Mouse (Mus musculus): ENCODE data around the gene H2afy.

Gene H2afy

DNA sequence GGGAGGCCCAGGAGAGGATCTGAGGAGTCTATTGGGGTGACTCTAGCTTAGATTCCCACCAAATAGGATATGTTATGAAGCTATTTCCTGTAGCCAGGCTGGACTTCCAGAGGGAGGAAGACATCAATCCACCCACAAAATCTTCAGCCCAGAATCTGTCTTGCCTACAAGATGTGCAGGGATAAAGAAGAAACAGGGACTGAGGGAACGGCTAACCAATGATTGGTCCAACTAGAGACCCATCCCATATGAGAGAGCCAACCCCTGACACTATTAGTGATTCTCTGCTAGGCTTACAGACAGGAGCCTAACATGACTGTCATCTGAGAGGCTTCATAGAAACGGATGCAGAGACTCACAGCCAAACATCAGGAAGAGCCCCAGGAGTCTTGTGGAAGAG, 7.9 kb upstream of the H2afy start:
- no peak for DNase-seq

DNA sequence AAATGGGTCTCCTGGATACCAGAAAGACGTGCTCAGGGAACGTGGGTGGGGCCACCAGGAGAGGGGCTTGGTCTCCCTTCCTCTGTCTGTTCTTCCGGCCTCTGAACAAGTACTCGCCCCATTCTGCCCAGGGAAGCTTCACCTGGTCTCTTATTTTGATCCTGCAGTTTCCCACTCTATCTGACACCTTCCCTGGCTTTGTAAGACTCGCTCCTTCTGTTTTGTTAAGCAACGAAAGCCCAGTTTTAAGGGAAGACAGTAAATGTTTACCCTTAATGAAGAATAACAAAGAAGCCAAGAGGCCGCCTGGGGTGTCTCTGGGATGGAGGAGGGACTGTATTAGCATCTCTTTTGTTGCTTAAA, 7.0 kb upstream of the H2afy start:
- no peak for DNase-seq

DNA sequence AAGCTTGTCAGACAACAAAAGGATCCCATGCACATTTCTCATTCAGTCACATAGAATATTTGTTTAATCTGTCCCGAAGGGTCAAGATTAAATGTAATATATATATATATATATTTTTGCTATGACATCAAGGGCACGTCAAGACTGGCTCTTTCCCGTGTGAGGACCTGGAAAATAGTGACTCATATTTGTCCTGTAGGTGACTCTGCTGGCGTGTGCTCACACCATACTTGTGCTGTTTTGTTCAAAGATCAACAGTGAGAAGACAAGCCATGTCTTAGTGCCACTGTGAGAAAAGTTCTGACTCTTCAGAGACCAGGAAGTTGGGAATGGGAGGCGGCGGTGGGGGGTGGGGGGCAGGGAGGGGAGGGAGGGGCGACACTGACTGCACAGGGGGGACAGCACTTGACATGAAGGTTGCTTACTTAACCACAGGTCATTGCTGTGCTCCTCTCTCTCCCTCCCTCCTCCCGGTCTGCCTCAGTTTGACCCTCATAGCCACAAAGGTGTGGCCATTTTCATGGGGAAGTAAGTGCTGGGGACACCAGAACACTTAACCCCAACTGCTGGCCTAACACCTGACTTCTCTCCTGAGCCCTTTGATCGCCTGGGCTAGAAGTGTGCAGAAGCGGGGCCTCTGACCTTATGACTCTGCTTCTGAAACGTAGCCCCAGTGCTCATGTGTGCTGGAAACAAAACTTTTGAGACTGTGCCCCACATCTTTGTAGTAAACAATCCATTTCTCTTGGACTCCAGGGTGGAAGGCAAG, 6.4 kb upstream of the H2afy start:
- no peak for DNase-seq

DNA sequence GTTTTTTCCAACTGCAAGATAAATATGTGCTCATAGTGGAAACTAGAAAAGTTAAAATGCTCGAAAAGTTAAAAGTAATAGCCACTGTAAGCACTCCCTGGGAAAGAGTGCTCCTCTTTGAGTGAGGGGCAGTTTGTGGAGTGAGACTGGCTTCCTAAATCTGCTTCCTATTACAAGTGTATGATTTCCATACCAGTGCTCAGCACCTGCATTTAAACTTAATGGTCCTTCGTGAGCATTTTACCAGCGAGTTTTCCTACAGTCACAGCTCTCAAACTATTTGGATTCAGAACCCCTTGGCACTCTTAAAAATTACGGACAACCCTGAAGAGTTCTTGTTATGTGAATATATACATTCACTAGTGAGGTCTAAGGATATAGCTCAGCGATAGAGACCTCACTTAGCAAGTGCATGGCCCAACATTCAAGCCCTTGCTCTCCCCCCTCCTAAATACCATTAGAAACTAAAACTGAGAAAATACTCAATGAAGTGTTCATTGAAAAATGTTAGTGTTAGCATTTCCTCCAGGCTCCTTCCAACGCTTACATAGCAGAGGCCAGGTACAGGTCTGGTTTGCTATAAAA, 3.1 kb upstream of the H2afy start:
- no peak for DNase-seq

DNA sequence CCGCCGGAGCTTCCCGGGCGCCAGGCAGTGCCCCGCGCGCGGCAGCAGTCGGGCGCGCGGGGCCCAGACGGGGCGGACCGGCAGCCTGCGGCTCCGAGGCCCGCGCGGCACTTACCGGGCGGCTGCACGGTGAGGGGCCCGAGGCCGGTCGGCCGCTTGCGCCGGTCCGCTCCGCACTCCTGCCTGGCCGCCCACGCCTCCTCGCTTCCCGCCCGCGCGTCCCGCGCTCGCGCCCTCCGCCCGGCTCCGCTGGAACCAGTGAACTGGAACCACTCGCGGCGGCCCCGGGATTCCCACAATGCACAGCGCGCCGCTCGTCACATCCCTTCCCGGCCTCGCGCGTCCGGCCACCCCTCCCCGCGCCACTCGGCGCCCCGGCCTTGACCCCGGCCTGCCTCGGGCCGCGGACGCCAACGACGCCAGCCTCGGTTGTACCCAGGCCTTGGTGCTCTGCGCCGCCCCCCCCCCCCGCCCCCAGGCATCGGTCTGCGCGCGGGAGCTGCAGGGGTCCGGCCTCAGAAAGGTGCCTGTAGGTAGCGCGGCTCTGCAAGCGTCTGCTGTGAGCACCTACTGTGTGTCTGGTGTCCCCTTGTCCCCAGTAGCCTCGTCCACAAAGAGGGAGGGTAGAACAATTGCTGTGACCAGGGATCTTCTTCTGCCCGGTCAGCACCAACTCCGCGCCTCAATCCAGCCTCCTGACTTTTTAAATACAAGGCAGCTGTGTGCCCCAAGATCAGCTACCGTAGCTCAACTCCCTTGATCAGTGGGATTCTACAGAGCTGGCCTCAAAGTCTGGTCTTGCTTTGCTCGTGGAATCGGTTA, 719 bp downstream of the H2afy start:
- DNase-seq, result peak; percentile 85

DNA sequence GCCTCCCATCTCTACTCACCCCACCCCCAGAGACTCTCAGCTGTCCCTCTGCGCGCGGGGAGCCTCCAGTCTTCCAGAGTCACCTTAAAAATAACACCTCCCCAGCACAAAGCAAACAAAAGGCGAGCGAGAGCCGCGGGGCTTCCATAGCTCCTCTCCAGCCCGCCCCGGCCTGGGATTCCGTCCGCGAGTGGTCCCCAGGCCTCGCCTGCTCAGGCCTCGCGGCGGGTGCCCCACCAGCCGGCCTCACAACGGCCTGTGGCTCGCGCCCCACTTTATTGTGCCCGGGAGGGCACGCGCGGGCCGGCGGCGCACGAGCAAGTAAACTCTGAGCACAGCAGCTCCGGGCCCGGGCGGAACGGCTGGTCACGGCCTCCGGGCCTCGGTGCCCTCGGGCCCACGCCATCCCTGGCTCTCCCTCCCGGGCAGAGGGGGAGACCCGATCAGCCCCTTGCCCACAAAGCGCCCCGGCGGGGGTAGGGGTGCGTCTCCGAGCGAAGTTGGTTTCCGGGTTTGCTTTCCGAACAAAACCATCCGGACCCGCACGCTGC, 1.5 kb downstream of the H2afy start:
- peak; percentile 42 for DNase-seq

DNA sequence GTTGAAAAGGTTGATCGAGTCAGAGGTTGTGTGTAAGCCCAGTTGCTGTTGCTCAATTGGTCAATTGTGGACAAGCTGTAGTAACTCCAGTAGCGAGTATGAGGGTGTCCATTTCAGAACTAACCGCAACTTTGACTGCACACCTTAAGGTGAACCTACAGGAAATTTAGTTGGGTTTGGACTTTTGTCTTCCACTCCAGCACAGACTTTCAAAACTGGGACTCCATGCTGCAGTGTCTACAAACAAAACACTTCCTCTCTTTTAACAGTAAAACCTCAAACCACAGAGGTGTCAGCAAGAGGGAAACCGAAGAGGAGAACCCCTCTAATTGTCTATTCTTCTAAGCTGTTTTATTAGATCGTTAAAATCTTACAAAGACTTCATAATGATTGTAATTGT, 2.1 kb downstream of the H2afy start:
- no peak for DNase-seq

DNA sequence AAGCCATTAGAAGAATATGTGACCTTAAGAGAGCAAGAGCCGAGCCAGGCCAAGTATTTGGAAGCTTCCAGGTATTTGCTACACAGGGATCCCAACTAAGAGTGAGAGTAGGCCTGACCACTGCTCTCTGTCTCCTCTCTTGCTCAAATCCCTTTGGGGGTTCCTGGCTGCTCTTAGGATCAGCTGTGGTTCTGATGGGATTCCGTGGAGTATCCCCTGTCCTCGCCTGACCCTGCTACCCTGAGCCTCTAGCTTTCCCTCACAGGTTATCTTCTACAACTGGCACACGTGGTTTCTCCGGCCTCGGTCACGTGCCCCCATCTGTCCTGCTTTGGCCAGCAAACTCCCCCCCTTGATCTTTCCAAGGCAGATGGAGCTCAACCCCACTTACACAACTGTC, 3.2 kb downstream of the H2afy start:
- no peak for DNase-seq

DNA sequence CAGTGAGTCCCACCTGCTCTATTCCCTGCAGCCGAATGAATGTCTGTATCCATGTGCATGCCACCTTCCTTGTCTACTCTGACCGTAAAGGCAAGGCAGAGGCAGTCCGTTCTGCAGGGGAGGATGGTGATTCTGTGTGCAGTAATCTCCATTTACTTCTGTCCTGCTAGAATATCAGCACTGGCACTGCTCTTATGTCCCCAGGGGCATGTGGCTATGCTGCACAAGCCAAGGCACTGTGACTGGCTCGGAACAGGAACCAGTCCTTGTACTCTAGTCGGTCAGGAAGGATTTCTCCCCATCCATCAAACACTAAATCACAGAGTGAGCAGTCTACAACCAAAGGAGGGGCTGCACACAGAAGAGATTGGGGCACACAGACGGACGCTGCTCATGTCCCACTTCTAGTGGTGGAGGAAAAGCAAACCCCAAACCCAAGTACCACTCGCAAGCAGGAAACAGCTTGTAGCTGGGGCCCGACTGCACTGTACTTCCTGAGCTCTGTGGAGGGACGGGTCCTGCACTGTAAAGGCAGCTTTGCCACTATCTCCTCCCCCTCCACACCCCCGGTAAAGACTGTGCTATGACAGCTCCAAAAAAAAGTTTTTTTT, 3.7 kb downstream of the H2afy start:
- no peak for DNase-seq

DNA sequence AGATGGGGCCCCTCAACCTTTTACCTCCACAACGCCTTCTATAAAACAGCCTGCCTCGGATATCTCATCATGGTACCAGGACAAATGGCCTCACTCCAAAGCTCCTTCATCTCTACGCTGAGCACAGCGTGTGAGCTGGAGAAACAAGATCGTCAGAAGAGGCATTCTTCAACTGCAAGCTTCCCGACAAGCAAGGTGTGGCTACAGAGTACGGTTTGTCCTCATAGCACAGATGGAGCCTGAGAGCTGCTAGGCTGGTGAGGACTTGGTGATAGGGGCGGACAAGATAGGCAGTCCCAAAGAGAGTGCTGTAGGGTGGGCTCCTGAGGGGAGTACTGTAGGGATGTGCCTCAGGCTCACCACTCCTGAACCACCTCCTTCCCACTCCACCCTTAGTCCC, 5.6 kb downstream of the H2afy start:
- no peak for DNase-seq

DNA sequence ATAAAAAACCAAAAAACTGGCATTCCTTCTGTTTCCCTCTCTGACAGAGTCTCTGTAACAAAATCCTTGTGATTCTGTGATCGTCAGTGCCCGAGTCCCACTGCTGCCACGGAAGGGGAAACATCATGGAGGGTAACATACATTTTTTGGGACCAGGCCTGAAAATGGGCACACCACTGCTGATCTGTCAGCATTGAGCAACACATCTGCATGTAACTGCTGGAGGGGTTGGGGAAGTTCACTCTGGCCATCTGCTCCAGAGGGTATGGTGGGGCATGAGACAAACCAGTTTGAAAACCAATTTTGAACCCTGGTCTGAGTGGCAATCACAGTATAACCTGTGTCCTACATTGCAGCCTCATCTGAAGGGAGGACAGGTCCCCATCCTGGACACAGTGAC, 6.6 kb downstream of the H2afy start:
- no peak for DNase-seq

DNA sequence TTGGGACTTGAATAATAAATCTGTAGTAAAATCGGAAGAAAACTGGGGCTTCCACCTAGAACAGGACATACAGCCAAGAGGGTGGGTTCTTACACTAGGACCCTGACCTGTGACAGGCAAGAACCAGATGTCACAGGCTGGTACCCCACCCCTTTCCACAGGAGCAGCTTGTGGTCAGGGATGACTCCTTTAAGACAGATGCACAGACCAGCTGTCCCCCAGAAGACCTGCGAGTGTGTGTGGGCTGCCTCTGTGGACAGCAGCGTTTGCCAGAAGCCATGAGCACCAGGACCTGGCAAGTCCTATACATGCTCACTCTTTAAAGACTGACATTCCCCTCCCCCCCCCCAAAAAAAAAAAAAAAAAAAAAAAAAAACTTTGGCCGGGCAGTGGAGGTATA, 7.1 kb downstream of the H2afy start:
- DNase-seq, result no peak

DNA sequence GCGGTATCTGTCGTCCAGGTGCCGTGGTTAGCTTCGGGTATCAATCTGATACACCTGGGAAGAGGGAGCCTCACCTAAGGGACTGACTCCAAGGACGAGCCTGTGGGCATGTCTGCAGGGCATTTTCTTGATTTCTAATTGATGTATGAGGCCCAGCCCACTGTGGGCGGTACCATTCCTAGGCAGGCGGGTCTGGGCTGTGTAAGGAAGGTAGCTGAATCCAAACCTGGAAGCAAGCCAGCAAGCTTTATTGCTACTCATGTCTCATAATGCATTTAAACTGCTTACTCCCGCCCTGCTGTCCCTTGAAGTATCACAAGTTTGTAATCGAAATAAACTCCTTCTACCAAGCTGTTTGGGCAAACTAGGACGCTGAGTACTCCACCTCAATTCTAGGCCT, 10.5 kb downstream of the H2afy start:
- DNase-seq, result no peak

DNA sequence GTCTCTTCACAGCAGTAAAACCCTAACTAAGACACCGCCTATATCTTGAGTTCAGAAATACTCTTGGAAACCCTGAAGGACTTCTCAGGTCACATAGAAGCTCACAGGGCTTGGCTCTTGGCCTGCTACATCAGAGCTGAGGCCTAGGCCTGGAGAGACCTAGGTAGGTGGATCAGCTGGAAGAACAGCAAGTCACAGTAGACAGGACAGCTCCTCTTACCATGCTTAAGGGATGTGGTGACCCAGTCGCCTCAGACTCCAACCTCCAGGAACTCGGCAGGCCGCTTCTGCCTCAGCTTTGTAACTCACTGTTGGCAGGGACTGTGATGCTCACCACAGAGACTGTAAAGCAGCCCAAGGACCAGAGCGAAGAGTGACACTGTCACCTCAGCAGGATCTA, 13.1 kb downstream of the H2afy start:
- no peak for DNase-seq

DNA sequence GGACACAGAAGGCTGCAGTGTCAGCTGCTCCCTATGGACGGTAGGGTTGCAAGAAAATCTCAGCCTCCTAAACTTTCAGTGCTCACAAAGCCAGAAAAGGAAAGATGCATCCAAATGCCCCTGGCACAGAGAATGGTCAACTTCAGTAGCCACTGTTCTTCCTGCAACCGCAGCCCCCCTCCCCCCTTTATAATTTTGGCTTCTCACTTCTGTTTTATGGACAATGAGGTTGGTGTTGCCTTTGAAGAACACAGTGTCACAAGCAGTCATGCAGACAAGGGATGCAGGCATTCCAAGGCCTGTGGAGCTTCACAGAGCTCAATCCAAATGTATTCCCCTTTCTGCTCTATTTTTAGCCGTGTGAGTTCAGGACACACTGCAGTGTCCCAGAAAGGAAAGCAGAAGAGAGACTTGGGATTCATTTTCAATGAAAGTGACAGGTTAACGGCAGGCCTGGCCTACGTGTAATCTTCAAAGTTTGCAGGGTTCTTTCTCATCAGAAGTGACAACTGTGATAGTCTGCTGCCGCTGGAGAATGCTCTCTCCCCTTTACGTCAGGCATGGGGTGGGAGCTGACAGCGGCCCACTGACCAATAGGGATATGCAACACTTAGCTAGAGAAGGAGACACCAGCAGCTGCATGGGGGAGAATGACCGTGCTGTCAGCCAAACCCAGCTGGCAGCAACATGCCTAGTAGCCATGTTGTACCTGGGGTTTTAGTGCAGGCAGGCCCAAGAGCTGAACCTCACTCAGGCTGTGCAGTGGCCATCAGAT, 18.0 kb downstream of the H2afy start:
- no peak for DNase-seq

DNA sequence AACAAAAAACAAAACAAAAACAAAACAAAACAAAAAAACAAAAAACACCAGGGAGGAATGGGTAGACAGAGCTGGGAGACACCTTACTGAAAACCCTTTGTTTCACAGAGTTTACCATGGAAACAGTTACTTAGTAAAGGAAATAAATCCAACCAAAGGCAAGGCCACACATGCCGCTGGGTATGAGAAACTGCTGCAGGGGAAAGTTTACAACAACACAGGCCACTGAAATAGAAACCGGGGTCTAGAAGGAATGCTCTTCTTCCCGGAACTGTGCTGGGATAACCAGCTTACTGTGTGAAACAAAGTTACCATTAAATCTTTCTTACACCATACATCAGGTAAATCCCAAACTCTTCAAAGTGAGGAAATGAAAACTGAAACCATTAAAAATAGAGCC, 20.3 kb downstream of the H2afy start:
- no peak for DNase-seq

DNA sequence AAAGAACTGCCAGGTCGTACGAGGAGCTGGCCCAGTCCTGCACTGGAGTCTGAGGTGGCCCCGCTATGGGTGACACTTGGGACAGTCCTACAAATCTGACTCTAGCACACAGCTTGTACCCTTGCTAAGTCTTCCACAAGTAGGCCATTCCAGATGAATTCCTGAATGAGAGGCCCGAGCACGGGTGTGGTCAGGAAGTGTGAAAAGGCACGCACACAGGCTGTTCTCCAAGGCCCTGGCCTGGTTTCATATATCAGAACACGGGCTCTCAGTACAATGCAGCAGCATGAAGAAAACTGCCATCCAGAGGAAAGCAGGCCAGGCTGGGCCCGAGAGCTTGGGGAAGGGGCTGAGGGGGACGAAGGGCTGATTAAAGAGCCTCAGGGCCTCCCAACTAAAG, 20.8 kb downstream of the H2afy start:
- no peak for DNase-seq

DNA sequence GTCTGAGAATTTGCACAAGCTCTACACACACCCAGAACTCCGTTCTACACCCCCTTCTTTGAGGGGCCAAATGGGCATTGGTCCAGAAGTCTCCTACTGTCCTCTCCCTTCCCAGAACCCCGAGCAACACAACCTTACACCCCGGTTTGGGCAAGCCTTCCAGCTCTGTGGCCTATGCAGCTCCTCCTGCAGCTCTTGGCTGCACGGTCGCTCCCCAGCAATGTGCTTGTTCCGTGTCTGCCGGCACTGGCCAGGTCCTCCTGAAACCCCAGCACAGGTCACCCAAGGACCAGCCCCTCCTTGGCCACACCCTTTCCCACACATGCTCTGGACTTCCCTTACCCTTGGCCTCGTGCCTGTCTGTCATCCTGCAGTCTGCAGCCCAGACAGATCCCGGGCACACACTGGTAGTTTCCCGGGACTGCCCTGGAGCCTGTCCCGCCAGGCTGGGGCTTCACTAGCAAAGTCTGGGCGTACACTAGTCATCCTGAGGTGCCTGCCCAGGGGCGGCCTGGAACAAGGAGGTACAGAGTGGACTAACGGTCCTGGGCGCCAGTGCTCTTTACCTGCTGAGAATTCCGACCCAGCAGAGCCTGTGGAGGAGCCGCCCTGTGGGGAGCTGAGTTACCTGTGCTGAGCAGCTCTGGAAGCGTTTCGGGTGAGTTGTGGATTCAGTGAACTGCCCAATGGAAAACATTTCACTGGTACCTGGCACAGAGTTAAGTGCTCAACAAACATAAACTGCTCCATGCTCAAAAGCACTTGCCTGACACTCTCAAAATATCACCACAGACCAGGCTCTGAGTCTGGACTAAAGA, 22.5 kb downstream of the H2afy start:
- DNase-seq, result peak; percentile 58

DNA sequence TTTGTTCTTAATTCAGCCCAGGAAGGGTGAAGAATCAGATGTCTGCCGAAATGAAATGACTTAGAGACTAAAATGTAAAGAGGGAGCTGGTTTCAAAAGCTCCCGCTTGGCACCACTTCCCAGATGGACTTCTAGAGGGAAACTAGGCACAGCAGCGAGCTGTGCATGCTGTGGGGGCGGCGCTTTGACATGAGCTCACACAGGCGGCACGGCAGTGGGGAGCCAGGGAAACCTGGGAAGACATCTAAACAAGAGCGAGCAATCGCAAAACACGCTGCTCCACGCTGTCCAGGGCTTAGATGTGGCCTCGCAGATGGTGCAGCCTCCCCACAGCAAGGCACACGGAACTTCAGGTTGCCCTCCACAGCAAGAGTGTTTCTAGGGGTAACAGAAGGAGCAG, 23.2 kb downstream of the H2afy start:
- DNase-seq, result peak; percentile 59

DNA sequence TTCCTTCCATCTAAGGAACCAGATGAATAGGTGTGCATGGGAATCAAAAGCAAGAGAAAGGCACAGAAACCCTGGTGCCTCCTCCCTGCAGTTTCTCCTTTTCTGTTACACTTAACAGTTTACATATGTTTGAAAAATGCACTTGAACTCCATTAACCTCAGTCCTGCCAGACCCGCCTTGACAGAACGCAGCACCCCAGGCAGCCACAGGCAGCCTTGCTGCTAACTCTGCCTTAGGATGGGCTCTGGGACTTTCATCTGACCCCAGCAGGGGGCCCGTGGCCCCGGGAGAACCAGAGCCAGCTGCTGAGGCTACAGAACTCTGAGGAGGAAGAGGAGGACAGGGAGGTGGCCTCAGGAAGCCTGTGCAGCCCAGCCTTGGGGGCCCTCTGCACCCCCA, 23.7 kb downstream of the H2afy start:
- DNase-seq, result no peak

DNA sequence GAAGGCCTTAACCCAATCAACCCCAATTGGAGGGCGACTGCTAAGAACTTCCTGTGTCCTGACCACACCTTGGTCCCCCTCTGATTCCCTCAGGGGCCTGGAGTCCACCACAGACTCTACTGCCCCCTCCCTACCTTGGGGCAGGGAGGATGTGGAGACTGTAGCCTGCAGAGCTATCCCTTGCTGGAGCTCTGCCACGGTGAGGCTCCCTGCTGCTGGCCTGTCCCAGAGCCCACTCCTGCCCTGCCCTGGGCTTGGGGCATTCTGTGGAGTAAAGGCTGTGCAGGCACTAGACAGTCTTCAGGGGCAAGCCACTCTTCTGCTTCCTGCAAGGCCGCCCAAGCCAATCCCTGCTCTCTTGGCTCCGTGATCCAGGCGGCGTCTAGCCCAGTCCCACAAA, 24.6 kb downstream of the H2afy start:
- peak; percentile 43 for DNase-seq
